Comparison of ENCODE assay signal across 21 mouse cellular contexts in the genomic region with DNA sequence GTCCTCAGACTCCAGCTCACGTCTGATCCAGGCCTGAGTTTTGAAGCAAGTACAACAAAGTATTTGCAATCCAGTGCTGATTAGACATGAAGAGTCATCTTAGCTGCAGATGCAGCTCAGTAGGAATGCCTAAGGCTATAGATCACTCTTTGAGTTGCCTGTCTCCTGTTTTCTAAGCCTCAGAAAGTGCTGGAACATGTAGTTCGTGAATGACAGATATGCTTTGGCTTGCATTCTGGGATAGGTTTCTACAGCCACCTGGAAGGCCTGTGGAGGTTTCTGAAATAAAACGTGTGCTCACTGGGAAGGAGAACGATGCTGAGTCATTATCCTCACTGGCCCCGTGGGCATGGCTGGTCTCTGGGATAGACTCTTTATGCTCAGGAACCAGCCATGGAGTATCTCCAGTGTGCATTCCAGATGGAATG. TPM values are rescaled to one million over a fixed set of nuclear protein-coding genes. Genes with fewer than 3 reads are reported as not detected.
DNase-seq lines count a peak whose midpoint lies in the region; ATAC-seq and TF ChIP-seq lines count a peak whose summit lies in the region.
"Had no signal": no experiment of that assay in that cellular context is flagged by ENCODE, and none has a peak within 500 bp of the region (broad histone marks: within the 10 kb centered on the region; RNA-seq: fewer than 3 reads in every experiment).

No protein-coding gene starts in this region.

- H3K36me3 ChIP-seq in neural tube, embryonic 15.5 days, result no peaks in the 10 kb centered on the region
- H3K36me3 ChIP-seq: embryonic facial prominence, embryonic 12.5 days; forebrain, embryonic 10.5 days; heart, embryonic 15.5 days; hindbrain, embryonic 15.5 days; midbrain, embryonic 13.5 days had no signal

- no peak overlapping the region for H3K4me3 ChIP-seq in gastrocnemius, adult 2 months
- H3K4me3 ChIP-seq in layer of hippocampus, adult 2 months, result no peak overlapping the region
- H3K4me3 ChIP-seq in neural tube, embryonic 15.5 days (replicated peaks), result no peak overlapping the region
- H3K4me3 ChIP-seq: embryonic facial prominence, embryonic 12.5 days; forebrain, embryonic 10.5 days; heart, embryonic 15.5 days; hindbrain, embryonic 15.5 days; left cerebral cortex, adult 2 months; midbrain, embryonic 13.5 days had no signal

- H3K9me3 ChIP-seq in neural tube, embryonic 15.5 days (replicated peaks), result no peaks in the 10 kb centered on the region
- H3K9me3 ChIP-seq: embryonic facial prominence, embryonic 12.5 days; forebrain, embryonic 10.5 days; heart, embryonic 15.5 days; hindbrain, embryonic 15.5 days; midbrain, embryonic 13.5 days had no signal

- WGBS in neural tube, embryonic 15.5 days, result 64% methylated on average over 5 of the region's 5 CpGs

- peak overlapping the region; percentile 28; the same call in 1 of the 2 replicates for H3K27ac ChIP-seq in gastrocnemius, adult 2 months
- peak overlapping the region; percentile 79 for H3K27ac ChIP-seq in layer of hippocampus, adult 2 months
- H3K27ac ChIP-seq in neural tube, embryonic 15.5 days (replicated peaks), result no peak overlapping the region
- H3K27ac ChIP-seq: embryonic facial prominence, embryonic 12.5 days; forebrain, embryonic 10.5 days; hindbrain, embryonic 15.5 days; left cerebral cortex, adult 2 months; midbrain, embryonic 13.5 days had no signal

- H3K9ac ChIP-seq in neural tube, embryonic 15.5 days (replicated peaks), result no peak overlapping the region
- H3K9ac ChIP-seq: embryonic facial prominence, embryonic 12.5 days; heart, embryonic 15.5 days; hindbrain, embryonic 15.5 days; midbrain, embryonic 13.5 days had no signal

- no peak for TF ChIP-seq CTCF in gastrocnemius, adult 2 months (IDR thresholded peaks at IDR 0.05)
- no peak for TF ChIP-seq CTCF in layer of hippocampus, adult 2 months (conservative IDR thresholded peaks at IDR 0.05)

- ATAC-seq in neural tube, embryonic 15.5 days (ENCODE audit: low FRiP score), result no peak
- ATAC-seq: activated CD4-positive, CD25-positive, alpha-beta regulatory T cell, adult 4 months; midbrain, embryonic 13.5 days had no signal

- intact Hi-C loops in gastrocnemius, adult 2 months (cut with DNase I), result no loop called here
- intact Hi-C loops in gastrocnemius, postnatal 14 days (cut with DNase I; ENCODE audit: low total_unique reads), result no loop called here

- peaks cover 16% of the 10 kb centered on the region for H3K4me1 ChIP-seq in neural tube, embryonic 15.5 days

- no peak overlapping the region for H3K4me2 ChIP-seq in neural tube, embryonic 15.5 days
- H3K4me2 ChIP-seq: embryonic facial prominence, embryonic 12.5 days; heart, embryonic 15.5 days; hindbrain, embryonic 15.5 days; midbrain, embryonic 13.5 days had no signal

- DNase-seq in gastrocnemius, adult 2 months, result no peak
- DNase-seq in gastrocnemius, postnatal 14 days, result no peak
- DNase-seq in layer of hippocampus, adult 2 months (ENCODE audit: low spot score in 2 of 2), result no peak
- no peak for DNase-seq in layer of hippocampus, adult 9-10 months (ENCODE audit: low spot score)
- DNase-seq in NIH3T3 (ENCODE audit: low read depth), result peak; percentile 46
- DNase-seq in fat pad, adult 2 months (ENCODE audit: extremely low read depth, low read depth, low spot score), result peak; percentile 73
- DNase-seq: adrenal gland, adult 8-10 months; cerebellum, postnatal 14 days; heart, postnatal 4 days; kidney, adult 8-10 months; kidney, postnatal 25 days; right cerebral cortex, postnatal 14 days; thymus, postnatal 14 days had no signal

- H3K27me3 ChIP-seq in neural tube, embryonic 15.5 days (replicated peaks), result no peaks in the 10 kb centered on the region
- H3K27me3 ChIP-seq: embryonic facial prominence, embryonic 12.5 days; heart, embryonic 15.5 days; hindbrain, embryonic 15.5 days; midbrain, embryonic 13.5 days had no signal

RNA-seq across cellular contexts. Expression of a gene that starts 16.8 kb away (rescaled TPM):
- total RNA-seq in gastrocnemius, adult 2 months (2021), result 1 to 10 TPM; 2.9 to 3.0 TPM
- total RNA-seq in gastrocnemius, postnatal 14 days (2021), result 1 to 10 TPM; 3.9 to 4.9 TPM
- total RNA-seq in layer of hippocampus, adult 2 months (2021), result 10 to 100 TPM; 26.1 to 34.6 TPM
- 12.0 TPM in 2 replicates for polyA plus RNA-seq in neural tube, embryonic 15.5 days (2015; fragmentation: Nextera tagmentation; extraction: Ambion mirVana)

Comparison
In these comparisons a context has a peak if more than half of its experiments do, and no peak if none do; other contexts are left out.
1. DNase-seq: peak in NIH3T3 (single experiment) and fat pad, adult 2 months (single experiment); none in gastrocnemius, adult 2 months (single experiment), gastrocnemius, postnatal 14 days (single experiment), layer of hippocampus, adult 2 months (0 of 2) and layer of hippocampus, adult 9-10 months (single experiment).
2. RNA of a gene that starts 16.8 kb away (total RNA-seq): 26.1 to 34.6 TPM in layer of hippocampus, adult 2 months; 3.9 to 4.9 TPM in gastrocnemius, postnatal 14 days and 2.9 to 3.0 TPM in gastrocnemius, adult 2 months; every median in the first group is over 4 times any median in the second.